Mouse (Mus musculus): ENCODE data around the gene Itgb7.

Gene Itgb7

GRCm38 (mm10) chr15:102248812-102249191 is 17.1 kb upstream of the Itgb7 start:
- no peak for DNase-seq (ENCODE audit: low spot score)

- DNase-seq (ENCODE audit: low spot score) = no peak
Observed at GRCm38 (mm10) chr15:102248131-102248811, 16.5 kb upstream of the Itgb7 start.

- peak; percentile 66 for DNase-seq (ENCODE audit: low spot score)
Observed at GRCm38 (mm10) chr15:102247252-102248130, 15.7 kb upstream of the Itgb7 start.

GRCm38 (mm10) chr15:102246866-102247251 is 15.1 kb upstream of the Itgb7 start:
- DNase-seq (ENCODE audit: low spot score) = peak; percentile 94

GRCm38 (mm10) chr15:102245891-102246741 is 14.4 kb upstream of the Itgb7 start:
- DNase-seq (ENCODE audit: low spot score) = peak; percentile 75

GRCm38 (mm10) chr15:102245461-102245881 is 13.7 kb upstream of the Itgb7 start:
- DNase-seq (ENCODE audit: low spot score) = no peak

- no peak for DNase-seq (ENCODE audit: low spot score)
Observed at GRCm38 (mm10) chr15:102244306-102245191, 12.8 kb upstream of the Itgb7 start.

GRCm38 (mm10) chr15:102243229-102244190 is 11.8 kb upstream of the Itgb7 start:
- DNase-seq (ENCODE audit: low spot score) = peak; percentile 58

- no peak for DNase-seq (ENCODE audit: low spot score)
Observed at GRCm38 (mm10) chr15:102242404-102243228, 10.9 kb upstream of the Itgb7 start.

- no peak for DNase-seq (ENCODE audit: low spot score)
Observed at GRCm38 (mm10) chr15:102240607-102241006, 8.9 kb upstream of the Itgb7 start.

- no peak for DNase-seq (ENCODE audit: low spot score)
Observed at GRCm38 (mm10) chr15:102239851-102240250, 8.1 kb upstream of the Itgb7 start.

GRCm38 (mm10) chr15:102239260-102239590 is 7.5 kb upstream of the Itgb7 start:
- no peak for DNase-seq (ENCODE audit: low spot score)

- no peak for DNase-seq (ENCODE audit: low spot score)
Observed at GRCm38 (mm10) chr15:102238543-102239259, 7.0 kb upstream of the Itgb7 start.

- DNase-seq (ENCODE audit: low spot score) = no peak
Observed at GRCm38 (mm10) chr15:102235371-102236027, 3.8 kb upstream of the Itgb7 start.

GRCm38 (mm10) chr15:102233896-102234295 is 2.2 kb upstream of the Itgb7 start:
- DNase-seq (ENCODE audit: low spot score) = no peak

GRCm38 (mm10) chr15:102232764-102233163 is 1.0 kb upstream of the Itgb7 start:
- DNase-seq (ENCODE audit: low spot score) = no peak

GRCm38 (mm10) chr15:102230408-102231321 is 1.1 kb downstream of the Itgb7 start:
- no peak for DNase-seq (ENCODE audit: low spot score)

Measured in ovary, adult 18-20 months (tissue).